Mouse (Mus musculus): ENCODE results near the gene Zfp459. TPM values are rescaled to one million over a fixed set of nuclear protein-coding genes. Genes with fewer than 3 reads are reported as not detected.
"Not testable (repeated sequence)": the region's sequence is repeated elsewhere in the genome, so short reads cannot be mapped to it uniquely, and the experiment has no call there.

Zfp459 gene
- total RNA-seq (2021) = 1 to 10 TPM; 1.8 to 2.1 TPM
- long read RNA-seq, experiment 1 = 0 reads
- long read RNA-seq, experiment 2 = 0 reads

GRCm38 (mm10) chr13:67421207-67421857, at the start of gene Zfp459:
Gene Zfp459, minus strand, starts transcription at chr13:67421418.
- peak; percentile 11 to 21 for DNase-seq (ENCODE audit: low spot score in 2 of 2)

GRCm38 (mm10) chr13:67469274-67469673, 48.1 kb upstream of the Zfp459 start:
- no peak for DNase-seq (ENCODE audit: low spot score in 2 of 2)

GRCm38 (mm10) chr13:67463506-67464185, 42.4 kb upstream of the Zfp459 start:
- DNase-seq (ENCODE audit: low spot score in 2 of 2) = not testable (repeated sequence)

GRCm38 (mm10) chr13:67452021-67452309, 30.7 kb upstream of the Zfp459 start:
- DNase-seq (ENCODE audit: low spot score in 2 of 2) = peak in 1 of 2 experiments; percentile 3

GRCm38 (mm10) chr13:67451172-67452020, 30.2 kb upstream of the Zfp459 start, which contains the start of gene Zfp874a:
Gene Zfp874a, minus strand, starts transcription at chr13:67451624.
- peak; percentile 80 to 96 for DNase-seq (ENCODE audit: low spot score in 2 of 2)

GRCm38 (mm10) chr13:67437095-67437494, 15.9 kb upstream of the Zfp459 start:
- DNase-seq (ENCODE audit: low spot score in 2 of 2) = not testable (repeated sequence)

GRCm38 (mm10) chr13:67428116-67428515, 6.9 kb upstream of the Zfp459 start:
- no peak for DNase-seq (ENCODE audit: low spot score in 2 of 2)

GRCm38 (mm10) chr13:67425699-67426098, 4.5 kb upstream of the Zfp459 start:
- DNase-seq (ENCODE audit: low spot score in 2 of 2) = not testable (repeated sequence)

- not testable (repeated sequence) for DNase-seq (ENCODE audit: low spot score in 2 of 2)
These were observed 1.3 kb upstream of the Zfp459 start for GRCm38 (mm10) chr13:67422532-67422931.

- no peak for DNase-seq (ENCODE audit: low spot score in 2 of 2)
These were observed 536 bp downstream of the Zfp459 start for GRCm38 (mm10) chr13:67420558-67421206.

GRCm38 (mm10) chr13:67416811-67417210, 4.4 kb downstream of the Zfp459 start:
- DNase-seq (ENCODE audit: low spot score in 2 of 2) = no peak

- no peak for DNase-seq (ENCODE audit: low spot score in 2 of 2)
These were observed 5.5 kb downstream of the Zfp459 start for GRCm38 (mm10) chr13:67415759-67416158.

- not testable (repeated sequence) for DNase-seq (ENCODE audit: low spot score in 2 of 2)
These were observed 7.6 kb downstream of the Zfp459 start for GRCm38 (mm10) chr13:67413634-67414033.

GRCm38 (mm10) chr13:67399183-67399903, 21.9 kb downstream of the Zfp459 start, which contains the start of gene Zfp429:
Gene Zfp429, minus strand, starts transcription at chr13:67399819.
- peak; percentile 55 to 74 for DNase-seq (ENCODE audit: low spot score in 2 of 2)

- not testable (repeated sequence) for DNase-seq (ENCODE audit: low spot score in 2 of 2)
These were observed 45.0 kb downstream of the Zfp459 start for GRCm38 (mm10) chr13:67376255-67376654.

GRCm38 (mm10) chr13:67375050-67375911, 45.9 kb downstream of the Zfp459 start, which contains the start of the genes Gm28041 and Zfp456:
Gene Gm28041, minus strand, starts transcription at chr13:67375733.
Gene Zfp456, minus strand, starts transcription at chr13:67375810.
- DNase-seq (ENCODE audit: low spot score in 2 of 2) = peak; percentile 37 to 61

- DNase-seq (ENCODE audit: low spot score in 2 of 2) = peak; percentile 82 to 94
These were observed 61.0 kb downstream of the Zfp459 start, which contains the start of the genes Gm28044 and Zfp953 for GRCm38 (mm10) chr13:67360131-67360744. Gene Gm28044, minus strand, starts transcription at chr13:67360536. Gene Zfp953, minus strand, starts transcription at chr13:67360605.

Data from layer of hippocampus, postnatal 14 days (tissue).